Mouse (Mus musculus) kidney, adult 11 months (tissue): ENCODE data around the gene Gm45208.

Experiments used
- DNase-seq: peaks from one replicate; pipeline ENCODE4 v3.0.0; 2022

Gene Gm45208

DNA sequence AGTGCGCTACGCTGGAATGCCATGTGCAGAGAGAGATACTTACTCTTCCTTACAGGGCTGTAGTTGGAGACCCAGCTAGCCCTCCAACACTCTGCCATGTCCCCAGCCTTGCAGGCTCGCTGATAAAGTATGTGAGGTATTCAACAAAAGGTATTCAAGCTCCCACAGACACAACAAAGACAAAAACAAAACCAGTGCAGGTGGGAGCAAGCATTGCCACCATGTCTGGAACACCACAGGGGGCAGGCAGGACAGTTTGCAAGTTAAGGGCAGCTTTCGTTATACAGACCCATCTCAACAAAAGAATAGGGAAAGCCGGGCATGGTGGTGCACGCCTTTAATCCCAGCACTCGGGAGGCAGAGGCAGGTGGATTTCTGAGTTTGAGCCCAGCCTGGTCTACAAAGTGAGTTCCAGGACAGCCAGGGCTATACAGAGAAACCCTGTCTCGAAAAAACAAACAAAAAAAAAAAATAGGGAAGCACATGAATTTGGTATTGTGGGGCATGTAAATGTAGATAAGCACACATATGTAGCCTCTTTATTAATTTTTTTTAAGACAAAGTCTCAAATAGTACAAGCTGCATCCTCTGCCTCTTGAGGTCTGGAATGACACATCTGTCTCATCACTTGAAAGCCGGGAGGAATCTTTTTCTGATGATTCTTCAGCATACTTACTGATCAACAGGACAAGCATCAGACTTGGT lies 53.6 kb downstream of the Gm45208 start:
- no peak for DNase-seq

DNA sequence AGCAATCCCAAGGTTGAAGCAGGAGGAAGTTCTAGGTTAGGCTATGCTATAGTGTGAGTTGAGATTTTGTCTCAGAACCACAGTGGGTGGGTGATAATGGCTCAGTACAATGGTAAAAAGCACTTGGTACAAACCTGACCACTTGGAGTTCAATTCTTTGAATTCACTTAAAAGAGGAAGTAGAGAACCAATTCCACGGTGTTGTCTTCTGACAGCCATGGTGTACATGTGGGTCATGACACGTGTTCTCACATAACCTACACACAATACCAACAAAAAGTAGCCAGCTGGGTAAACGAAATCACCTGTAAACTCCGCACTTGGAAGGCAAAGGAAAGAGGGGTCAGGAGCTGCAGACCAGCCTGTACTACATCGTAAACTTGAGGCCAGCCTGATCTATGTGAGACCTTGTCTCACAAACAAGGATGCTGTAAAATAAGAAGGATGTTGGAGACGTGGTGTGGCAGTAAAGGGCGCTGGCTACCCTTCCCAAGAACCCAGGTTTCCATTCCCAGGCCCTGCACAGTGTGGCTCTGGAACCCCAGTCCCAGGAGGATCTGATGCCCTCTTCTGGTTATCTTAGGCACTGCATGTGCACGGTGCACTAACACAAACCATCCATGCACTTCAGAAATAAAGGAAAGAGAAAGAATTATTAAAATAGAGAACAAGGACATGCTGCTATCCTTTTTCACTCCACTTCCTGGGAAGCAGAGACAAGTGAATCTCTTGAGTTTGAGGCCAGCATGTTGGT lies 54.5 kb downstream of the Gm45208 start:
- DNase-seq = peak; percentile 24

DNA sequence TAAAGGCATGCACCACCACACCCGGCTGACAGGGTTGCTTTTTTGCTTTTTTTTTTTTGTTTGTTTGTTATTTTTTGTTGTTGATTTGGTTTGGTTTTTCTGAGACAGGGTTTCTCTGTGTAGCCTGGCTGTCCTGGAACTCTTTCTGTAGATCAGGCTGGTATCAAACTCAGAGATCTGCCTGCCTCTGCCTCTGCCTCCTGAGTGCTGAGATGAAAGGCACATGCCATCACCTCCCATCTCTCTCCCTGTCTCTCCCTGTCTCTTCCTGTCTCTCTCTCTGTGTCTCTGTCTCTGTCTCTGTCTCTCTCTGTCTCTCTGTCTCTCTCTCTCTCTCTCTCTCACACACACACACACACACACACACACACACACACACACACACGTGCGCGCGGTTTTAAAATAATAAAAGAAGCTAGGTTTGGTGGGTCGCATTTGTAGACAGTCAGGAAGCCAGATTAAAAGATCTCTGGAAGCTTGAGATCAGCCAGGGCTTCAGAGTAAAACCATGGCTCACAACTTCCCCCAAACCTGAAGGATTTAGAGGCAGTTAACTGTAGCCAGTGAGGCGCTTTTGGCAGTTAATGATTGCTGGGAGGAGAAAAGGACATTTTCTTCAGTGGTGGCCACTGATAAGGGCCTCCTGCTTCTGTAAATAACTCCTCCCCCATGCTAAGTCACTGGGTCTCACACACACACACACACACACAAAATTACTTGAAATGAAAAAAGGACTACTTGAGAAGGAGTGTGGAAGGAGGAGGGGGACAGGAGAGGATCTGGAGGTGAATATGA lies 56.6 kb downstream of the Gm45208 start:
- no peak for DNase-seq

DNA sequence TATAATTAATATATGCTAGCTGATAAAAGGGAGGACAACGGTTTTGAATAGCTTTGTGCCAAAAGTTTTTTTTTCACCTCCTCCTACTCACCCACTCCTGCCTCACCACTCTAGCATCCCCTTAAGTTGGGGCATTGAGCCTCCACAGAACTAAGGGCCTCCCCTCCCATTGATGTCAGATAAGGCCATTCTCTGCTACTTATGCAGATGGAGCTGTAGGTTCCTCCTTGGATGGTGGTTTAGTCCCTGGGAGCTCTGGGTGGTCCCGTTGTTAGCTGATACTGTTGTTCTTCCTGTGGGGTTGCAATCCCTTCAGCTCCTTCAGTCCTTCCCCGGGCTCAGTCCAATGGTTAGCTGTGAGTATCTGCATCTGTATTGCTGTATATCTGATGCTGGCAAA lies 57.2 kb downstream of the Gm45208 start:
- DNase-seq = no peak
